Mouse (Mus musculus) olfactory bulb, adult 2 months (tissue): Measurements from ENCODE around the gene Setmar.

Experiments
- CTCF ChIP-seq: fragments of 200-500 bp; IDR thresholded peaks from 2 replicates; pipeline ENCODE4 v1.5.1; 2012; ENCODE audit warnings: low read depth, mild to moderate bottlenecking, low read length, moderate library complexity; ENCODE audit not compliant: insufficient read depth
- POLR2A ChIP-seq: fragments of 200-500 bp; IDR thresholded peaks from 2 replicates; pipeline ENCODE4 v1.6.1; 2012; ENCODE audit warnings: mild to moderate bottlenecking, low read depth, low read length, moderate library complexity; ENCODE audit not compliant: insufficient read depth

GRCm38 (mm10) chr6:108065583-108065982, 738 bp downstream of the Setmar start:
- no peak for TF ChIP-seq CTCF
- no peak for TF ChIP-seq POLR2A
